Mouse (Mus musculus): ENCODE results near the gene Vav1. TPM values are rescaled to one million over a fixed set of nuclear protein-coding genes. Genes with fewer than 3 reads are reported as not detected.

Gene Vav1
- polyA plus RNA-seq, 1 experiment from 2014 or later, result 2.7 TPM

DNA sequence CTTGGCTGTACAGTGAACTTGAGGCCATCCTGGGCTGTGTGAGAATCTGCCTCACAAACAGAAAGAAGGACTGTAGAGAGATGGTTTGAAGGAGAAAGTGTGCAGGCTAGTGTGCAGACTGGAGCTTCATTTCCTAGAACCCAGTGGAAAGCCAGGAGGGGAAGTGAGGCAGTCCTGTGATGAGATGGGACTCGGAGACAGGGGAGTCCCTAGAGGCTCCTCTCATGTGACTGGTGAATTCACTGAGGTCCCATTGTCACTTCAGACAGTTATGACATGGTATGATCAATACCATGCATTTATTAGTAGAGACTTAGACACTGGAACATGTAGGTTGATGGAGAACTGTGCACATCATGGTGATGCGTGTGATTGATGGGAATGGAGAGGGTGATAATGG, 13.4 kb downstream of the Vav1 start:
- H3K36me3 ChIP-seq, result no peaks in the 10 kb centered on the region
- H3K4me1 ChIP-seq, result peaks cover 7% of the 10 kb centered on the region; the same call in 1 of the 2 replicates
- no peak for DNase-seq (ENCODE audit: low spot score)
- H3K4me3 ChIP-seq, result no peak overlapping the region
- H3K27ac ChIP-seq, result no peak overlapping the region
- no peaks in the 10 kb centered on the region; the same call in 1 of the 2 replicates for H3K9me3 ChIP-seq
- 74% methylated on average over 2 of the region's 2 CpGs for WGBS
- H3K27me3 ChIP-seq (ENCODE audit: insufficient read depth, poor library complexity, severe bottlenecking), result no peaks in the 10 kb centered on the region

GRCm38 (mm10) chr17:57292968-57293367, 14.1 kb downstream of the Vav1 start:
- Histone ChIP-seq H3K27ac (no peak overlapping the region), H3K27me3 (ENCODE audit: insufficient read depth, poor library complexity, severe bottlenecking) (no peaks in the 10 kb centered on the region), H3K4me1 (peaks cover 7% of the 10 kb centered on the region; the same call in 1 of the 2 replicates), H3K9me3 (no peaks in the 10 kb centered on the region; the same call in 1 of the 2 replicates), H3K36me3 (no peaks in the 10 kb centered on the region), H3K4me3 (no peak overlapping the region)
- DNase-seq (ENCODE audit: low spot score), result no peak
- 91% methylated on average over 9 of the region's 9 CpGs for WGBS

GRCm38 (mm10) chr17:57295935-57296334, 17.0 kb downstream of the Vav1 start:
- no peak overlapping the region for H3K27ac ChIP-seq
- peaks cover 7% of the 10 kb centered on the region; the same call in 1 of the 2 replicates for H3K4me1 ChIP-seq
- H3K9me3 ChIP-seq, result no peaks in the 10 kb centered on the region; the same call in 1 of the 2 replicates
- no peak overlapping the region for H3K4me3 ChIP-seq
- no peaks in the 10 kb centered on the region for H3K27me3 ChIP-seq (ENCODE audit: insufficient read depth, poor library complexity, severe bottlenecking)
- 94% methylated on average over 9 of the region's 9 CpGs for WGBS
- DNase-seq (ENCODE audit: low spot score), result no peak
- no peaks in the 10 kb centered on the region for H3K36me3 ChIP-seq

- no peaks in the 10 kb centered on the region; the same call in 1 of the 2 replicates for H3K9me3 ChIP-seq
- 81% methylated on average over 12 of the region's 12 CpGs for WGBS
- H3K4me1 ChIP-seq, result peaks cover 7% of the 10 kb centered on the region; the same call in 1 of the 2 replicates
- H3K27ac ChIP-seq, result no peak overlapping the region
- no peaks in the 10 kb centered on the region for H3K36me3 ChIP-seq
- no peak for DNase-seq (ENCODE audit: low spot score)
- no peaks in the 10 kb centered on the region for H3K27me3 ChIP-seq (ENCODE audit: insufficient read depth, poor library complexity, severe bottlenecking)
- no peak overlapping the region for H3K4me3 ChIP-seq
These were observed 18.1 kb downstream of the Vav1 start for GRCm38 (mm10) chr17:57297040-57297439.

- Histone ChIP-seq H3K27ac (no peak overlapping the region), H3K9me3 (no peaks in the 10 kb centered on the region), H3K4me3 (no peak overlapping the region), H3K27me3 (ENCODE audit: insufficient read depth, poor library complexity, severe bottlenecking) (no peaks in the 10 kb centered on the region), H3K4me1 (no peaks in the 10 kb centered on the region), H3K36me3 (no peaks in the 10 kb centered on the region)
- 60% methylated on average over 4 of the region's 4 CpGs for WGBS
- DNase-seq (ENCODE audit: low spot score), result no peak
These were observed 26.7 kb downstream of the Vav1 start for GRCm38 (mm10) chr17:57305593-57305992.

DNA sequence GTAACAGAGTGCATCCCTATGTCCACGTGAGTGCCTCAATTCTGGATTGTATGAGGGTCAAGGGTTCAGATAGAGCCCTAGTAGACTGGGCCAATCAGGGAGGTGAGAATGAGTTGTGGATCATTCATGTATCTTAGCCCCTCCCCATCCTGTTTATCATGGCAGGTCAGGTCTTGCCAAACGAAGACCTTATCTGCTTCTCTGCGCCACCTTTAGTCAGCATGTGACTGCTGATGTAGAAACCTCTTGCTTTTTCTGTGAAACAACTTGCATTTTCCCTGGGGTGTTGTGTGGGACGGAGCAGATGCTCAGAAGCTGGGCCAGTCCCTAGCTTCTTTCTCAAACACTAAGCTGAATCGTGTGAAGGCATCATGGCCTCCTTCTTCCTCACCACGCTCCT, 28.2 kb downstream of the Vav1 start:
- DNase-seq (ENCODE audit: low spot score), result no peak
- H3K36me3 ChIP-seq, result no peaks in the 10 kb centered on the region
- 70% methylated on average over 6 of the region's 6 CpGs for WGBS
- no peak overlapping the region for H3K4me3 ChIP-seq
- no peaks in the 10 kb centered on the region for H3K27me3 ChIP-seq (ENCODE audit: insufficient read depth, poor library complexity, severe bottlenecking)
- no peaks in the 10 kb centered on the region for H3K4me1 ChIP-seq
- no peaks in the 10 kb centered on the region for H3K9me3 ChIP-seq
- no peak overlapping the region for H3K27ac ChIP-seq

DNA sequence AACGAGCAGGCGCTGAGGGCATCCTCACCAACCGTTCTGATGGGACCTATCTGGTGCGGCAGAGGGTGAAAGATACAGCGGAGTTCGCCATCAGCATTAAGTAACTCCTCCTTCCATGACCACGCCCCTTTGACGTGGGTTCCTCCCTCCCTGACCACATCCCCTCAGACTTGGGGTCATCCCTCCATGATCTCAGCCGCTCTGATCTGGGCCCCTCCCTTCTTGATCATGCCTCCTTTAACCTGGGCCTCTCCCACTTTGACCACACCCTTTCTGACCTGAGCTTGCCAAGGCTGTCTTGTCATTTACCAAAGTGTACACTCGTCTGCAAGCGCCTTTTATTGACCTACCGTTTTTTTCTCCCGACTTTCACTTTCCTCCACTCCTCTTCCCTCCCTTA, 32.9 kb downstream of the Vav1 start:
- H3K27me3 ChIP-seq (ENCODE audit: insufficient read depth, poor library complexity, severe bottlenecking), result no peaks in the 10 kb centered on the region
- H3K4me1 ChIP-seq, result no peaks in the 10 kb centered on the region
- no peak overlapping the region for H3K4me3 ChIP-seq
- no peaks in the 10 kb centered on the region for H3K36me3 ChIP-seq
- DNase-seq (ENCODE audit: low spot score), result no peak
- H3K9me3 ChIP-seq, result no peaks in the 10 kb centered on the region
- WGBS, result 35% methylated on average over 13 of the region's 13 CpGs
- no peak overlapping the region for H3K27ac ChIP-seq

DNA sequence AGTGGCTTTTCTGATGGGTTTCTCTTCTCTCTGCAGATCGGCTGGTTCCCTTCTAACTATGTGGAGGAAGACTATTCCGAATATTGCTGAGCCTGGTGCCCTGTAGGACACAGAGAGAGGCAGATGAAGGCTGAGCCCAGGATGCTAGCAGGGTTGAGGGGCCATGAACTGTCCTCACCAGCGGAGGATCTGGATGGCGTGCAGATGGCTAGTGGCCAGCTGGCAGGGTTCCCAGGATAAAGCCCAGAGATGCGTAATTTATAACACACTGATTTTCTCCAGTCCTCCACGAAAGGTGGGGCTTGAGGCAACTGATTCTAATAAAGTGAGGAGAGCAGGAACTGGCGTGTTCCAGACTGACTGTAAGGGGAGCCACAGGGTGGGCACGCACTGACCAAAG, 48.7 kb downstream of the Vav1 start:
- DNase-seq (ENCODE audit: low spot score), result no peak
- Histone ChIP-seq H3K9me3 (no peaks in the 10 kb centered on the region), H3K27ac (no peak overlapping the region), H3K36me3 (no peaks in the 10 kb centered on the region), H3K27me3 (ENCODE audit: insufficient read depth, poor library complexity, severe bottlenecking) (no peaks in the 10 kb centered on the region), H3K4me1 (no peaks in the 10 kb centered on the region), H3K4me3 (no peak overlapping the region)
- WGBS, result 80% methylated on average over 8 of the region's 8 CpGs

GRCm38 (mm10) chr17:57328944-57329343, 50.0 kb downstream of the Vav1 start:
- 38% methylated on average over 6 of the region's 6 CpGs for WGBS
- no peak overlapping the region for H3K27ac ChIP-seq

DNA sequence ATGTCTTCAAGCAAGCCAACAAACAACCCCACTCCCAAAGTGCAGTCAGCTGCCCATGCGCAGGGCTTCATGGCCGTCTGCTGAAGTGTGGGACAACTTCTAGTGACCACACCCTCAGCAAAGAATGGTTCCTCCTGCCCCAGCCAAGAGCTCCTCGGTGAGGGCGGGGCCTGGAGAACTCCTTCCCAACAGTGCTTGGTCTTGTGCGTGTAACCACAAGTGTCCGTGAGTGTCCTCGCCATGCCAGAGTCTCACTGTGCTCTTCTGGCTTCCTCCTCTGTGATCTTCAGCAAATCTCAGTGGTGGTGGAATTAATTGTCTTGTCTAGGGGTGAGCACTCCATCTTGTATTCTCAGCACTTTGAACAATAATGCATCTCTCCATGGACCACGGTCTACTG, 52.1 kb downstream of the Vav1 start:
- H3K4me3 ChIP-seq, result no peak overlapping the region
- H3K27ac ChIP-seq, result no peak overlapping the region
- H3K9me3 ChIP-seq, result no peaks in the 10 kb centered on the region
- DNase-seq (ENCODE audit: low spot score), result no peak
- no peaks in the 10 kb centered on the region for H3K36me3 ChIP-seq
- 87% methylated on average over 8 of the region's 8 CpGs for WGBS
- 0 out of 2 replicates have a peak, but pooled peaks cover 6% of the 10 kb centered on the region for H3K27me3 ChIP-seq (ENCODE audit: insufficient read depth, poor library complexity, severe bottlenecking)
- no peaks in the 10 kb centered on the region for H3K4me1 ChIP-seq

More at GRCm38 (mm10) chr17:57328944-57329343, 50.0 kb downstream of the Vav1 start:
- Histone ChIP-seq H3K9me3 (no peaks in the 10 kb centered on the region), H3K4me3 (no peak overlapping the region), H3K27me3 (ENCODE audit: insufficient read depth, poor library complexity, severe bottlenecking) (0 out of 2 replicates have a peak, but pooled peaks cover 3% of the 10 kb centered on the region), H3K36me3 (no peaks in the 10 kb centered on the region), H3K4me1 (no peaks in the 10 kb centered on the region)
- no peak for DNase-seq (ENCODE audit: low spot score)

GRCm38 (mm10) chr17:57332241-57332640, 53.3 kb downstream of the Vav1 start:
- Histone ChIP-seq H3K4me3 (no peak overlapping the region), H3K4me1 (no peaks in the 10 kb centered on the region), H3K27me3 (ENCODE audit: insufficient read depth, poor library complexity, severe bottlenecking) (0 out of 2 replicates have a peak, but pooled peaks cover 6% of the 10 kb centered on the region), H3K36me3 (no peaks in the 10 kb centered on the region), H3K9me3 (no peaks in the 10 kb centered on the region), H3K27ac (no peak overlapping the region)
- DNase-seq (ENCODE audit: low spot score), result no peak
- 74% methylated on average over 4 of the region's 4 CpGs for WGBS

DNA sequence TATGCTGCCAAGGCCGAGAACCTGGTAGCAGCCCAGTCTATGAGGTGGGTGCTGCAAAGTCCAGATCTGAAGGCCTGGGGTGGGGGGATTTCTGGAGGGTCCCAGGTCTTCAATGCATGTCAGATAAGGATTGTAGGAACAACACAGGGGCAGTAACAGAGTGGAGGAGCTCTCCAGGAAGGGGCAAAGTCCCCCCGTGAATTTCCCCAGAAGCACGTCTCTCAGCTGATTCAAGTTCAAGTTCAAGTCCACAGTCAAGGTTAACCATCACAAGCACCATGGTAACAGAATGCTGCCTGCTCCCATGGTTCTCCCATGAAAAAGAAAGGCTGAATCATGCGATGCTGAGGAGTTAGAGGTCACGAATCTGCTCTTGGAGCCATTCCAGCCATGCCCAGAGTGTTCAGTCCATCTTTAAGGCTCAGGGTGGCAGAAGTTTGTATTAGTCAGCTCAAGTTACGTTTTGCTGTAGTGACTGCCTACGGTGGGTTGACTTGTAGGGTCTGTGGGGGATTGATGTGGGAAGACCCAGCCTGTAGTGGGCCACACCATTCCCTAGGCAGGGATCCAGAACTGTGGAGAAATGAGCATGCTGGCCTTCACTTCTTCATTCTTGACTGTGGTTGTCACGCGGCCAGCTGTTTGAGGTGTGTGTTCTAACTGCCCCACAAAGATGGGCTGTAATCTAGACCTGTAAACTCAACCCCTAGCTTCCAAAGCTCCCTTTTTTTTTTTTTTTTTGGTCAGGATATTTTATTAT, 55.3 kb downstream of the Vav1 start:
- WGBS, result 65% methylated on average over 9 of the region's 9 CpGs
- H3K36me3 ChIP-seq, result no peaks in the 10 kb centered on the region

DNA sequence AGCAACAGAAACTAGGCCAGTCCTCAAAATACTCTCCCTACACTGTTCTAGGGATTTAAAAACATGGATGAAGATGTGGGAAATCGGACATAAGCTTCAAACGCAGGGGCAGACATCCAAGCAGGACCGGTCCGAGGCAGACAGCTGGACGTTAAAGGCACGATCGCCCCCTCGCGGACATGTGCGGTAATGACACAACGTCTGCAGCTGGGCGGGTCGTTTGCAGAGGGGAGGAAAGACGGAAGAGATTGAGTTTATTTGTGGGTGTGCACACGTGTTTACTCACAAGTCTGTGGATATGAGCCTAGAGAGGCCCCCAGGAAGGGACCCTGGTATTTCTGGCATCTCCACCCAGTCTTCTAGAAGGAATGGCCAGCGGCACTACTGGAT, 55.9 kb downstream of the Vav1 start:
- H3K27ac ChIP-seq, result no peak overlapping the region
- 6% methylated on average over 16 of the region's 16 CpGs for WGBS
- H3K27me3 ChIP-seq (ENCODE audit: insufficient read depth, poor library complexity, severe bottlenecking), result 0 out of 2 replicates have a peak, but pooled peaks cover 6% of the 10 kb centered on the region
- H3K36me3 ChIP-seq, result no peaks in the 10 kb centered on the region
- H3K4me3 ChIP-seq, result no peak overlapping the region
- no peaks in the 10 kb centered on the region for H3K4me1 ChIP-seq
- no peaks in the 10 kb centered on the region for H3K9me3 ChIP-seq
- peak; percentile 92 for DNase-seq (ENCODE audit: low spot score)

More for the DNA sequence above, 55.3 kb downstream of the Vav1 start:
- no peaks in the 10 kb centered on the region for H3K9me3 ChIP-seq
- no peak for DNase-seq (ENCODE audit: low spot score)
- H3K27me3 ChIP-seq (ENCODE audit: insufficient read depth, poor library complexity, severe bottlenecking), result 0 out of 2 replicates have a peak, but pooled peaks cover 6% of the 10 kb centered on the region
- no peak overlapping the region for H3K27ac ChIP-seq
- no peaks in the 10 kb centered on the region for H3K4me1 ChIP-seq
- H3K4me3 ChIP-seq, result no peak overlapping the region

Data from heart, embryonic 10.5 days (tissue).